ENCODE assay signal across 9 mouse cellular contexts in the genomic region with DNA sequence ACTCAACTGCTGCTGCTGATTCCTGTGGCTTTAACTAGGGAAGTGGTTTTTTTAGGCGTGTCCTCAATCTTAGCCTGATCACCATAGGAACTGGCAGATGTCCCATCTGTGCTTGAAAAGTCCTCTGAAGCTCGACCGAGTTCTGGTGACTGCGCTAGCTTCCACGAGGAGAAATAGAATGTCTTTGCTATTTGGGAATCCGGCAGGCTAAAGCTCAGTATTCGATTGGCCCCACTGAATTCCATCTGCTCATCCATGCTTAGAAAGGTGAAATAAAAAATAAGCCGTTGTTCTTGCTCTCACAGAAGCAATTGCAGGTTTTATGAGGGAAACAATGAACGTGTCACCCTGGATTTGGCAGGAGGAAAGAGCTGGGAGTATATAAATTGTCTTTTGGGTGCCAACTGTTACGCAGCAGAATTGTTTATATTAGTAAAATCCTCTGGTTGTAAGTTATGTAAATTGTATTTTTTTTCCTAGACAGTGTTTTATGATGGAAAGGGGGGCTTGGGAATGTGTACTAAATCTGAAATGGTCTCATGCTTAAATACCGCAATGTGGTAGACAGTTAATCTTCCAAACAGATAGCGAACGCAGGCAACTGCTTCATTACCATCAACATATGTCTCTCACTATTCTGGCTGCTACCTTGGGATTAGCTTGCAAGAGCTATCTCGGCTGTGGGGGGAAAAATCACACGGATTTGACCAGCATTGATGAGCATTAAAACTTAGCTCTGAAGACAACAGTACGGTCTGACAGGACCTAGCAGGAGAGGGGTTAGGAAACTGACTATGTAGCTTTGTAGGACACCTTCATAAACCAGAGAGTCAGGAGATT.
A peak's percentile ranks its signal among the peaks of the same experiment; 100 is the strongest.
DNase-seq lines count a peak whose midpoint lies in the region; ATAC-seq and TF ChIP-seq lines count a peak whose summit lies in the region.
"Had no signal": no experiment of that assay in that cellular context is flagged by ENCODE, and none has a peak within 500 bp of the region (broad histone marks: within the 10 kb centered on the region; RNA-seq: fewer than 3 reads in every experiment).

No protein-coding gene starts in this region.

- intact Hi-C loops in left cerebral cortex, postnatal 36 days (cut with DNase I) = no loop called here

- H3K27ac ChIP-seq in hindbrain, embryonic 15.5 days (replicated peaks) = no peak overlapping the region
- H3K27ac ChIP-seq in hindbrain, embryonic 11.5 days (ENCODE audit: low read depth, low read length) = no peak overlapping the region
- no peak overlapping the region for H3K27ac ChIP-seq in kidney, embryonic 14.5 days (ENCODE audit: low read depth, low read length)
- H3K27ac ChIP-seq in stomach, postnatal 0 days (replicated peaks) = no peak overlapping the region
- H3K27ac ChIP-seq: embryonic facial prominence, embryonic 12.5 days had no signal

- no peak for DNase-seq in hindbrain, embryonic 11.5 days (ENCODE audit: low spot score)
- peak; percentile 67 to 73 for DNase-seq in cerebellum, adult 18-20 months
- peak; percentile 30 to 35 for DNase-seq in left cerebral cortex, postnatal 36 days (ENCODE audit: low spot score in 2 of 2)
- no peak for DNase-seq in stomach, postnatal 0 days (ENCODE audit: low spot score)
- no peak for DNase-seq in thymus, postnatal 25 days

- ATAC-seq in hindbrain, embryonic 15.5 days (ENCODE audit: low FRiP score, low read depth) = no peak
- no peak for ATAC-seq in hindbrain, embryonic 11.5 days (ENCODE audit: low FRiP score)
- ATAC-seq in kidney, embryonic 14.5 days (ENCODE audit: low FRiP score, low TSS enrichment) = no peak
- no peak for ATAC-seq in stomach, postnatal 0 days (ENCODE audit: low FRiP score, low TSS enrichment)
- ATAC-seq in megakaryocyte progenitor cell, adult 5-6 weeks (replicated peaks; ENCODE audit: poor library complexity) = no peak

- WGBS in hindbrain, embryonic 15.5 days = 42% methylated on average over 16 of the region's 16 CpGs
- 74% methylated on average over 16 of the region's 16 CpGs for WGBS in hindbrain, embryonic 11.5 days
- 35% methylated on average over 16 of the region's 16 CpGs for WGBS in kidney, embryonic 14.5 days
- 41% methylated on average over 16 of the region's 16 CpGs for WGBS in stomach, postnatal 0 days

- H3K4me3 ChIP-seq in hindbrain, embryonic 15.5 days = no peak overlapping the region
- no peak overlapping the region for H3K4me3 ChIP-seq in hindbrain, embryonic 11.5 days (ENCODE audit: low read depth, low read length)
- no peak overlapping the region for H3K4me3 ChIP-seq in kidney, embryonic 14.5 days (ENCODE audit: low read length)
- no peak overlapping the region for H3K4me3 ChIP-seq in stomach, postnatal 0 days (ENCODE audit: low read depth, low read length)
- H3K4me3 ChIP-seq: embryonic facial prominence, embryonic 12.5 days had no signal

- TF ChIP-seq EP300 in stomach, postnatal 0 days (optimal IDR thresholded peaks at IDR 0.05) = no peak

- H3K27me3 ChIP-seq in hindbrain, embryonic 15.5 days = no peaks in the 10 kb centered on the region
- no peaks in the 10 kb centered on the region for H3K27me3 ChIP-seq in hindbrain, embryonic 11.5 days (ENCODE audit: control insufficient read depth, insufficient read depth, low read length)
- H3K27me3 ChIP-seq in kidney, embryonic 14.5 days (ENCODE audit: control insufficient read depth, insufficient read depth, low read length) = no peaks in the 10 kb centered on the region
- H3K27me3 ChIP-seq in stomach, postnatal 0 days (ENCODE audit: control insufficient read depth, insufficient read depth, low read length) = no peaks in the 10 kb centered on the region
- H3K27me3 ChIP-seq: embryonic facial prominence, embryonic 12.5 days had no signal

- TF ChIP-seq CTCF in stomach, postnatal 0 days (IDR thresholded peaks at IDR 0.05; ENCODE audit: low read depth) = no peak

- no peaks in the 10 kb centered on the region for H3K9me3 ChIP-seq in hindbrain, embryonic 15.5 days
- no peaks in the 10 kb centered on the region for H3K9me3 ChIP-seq in hindbrain, embryonic 11.5 days (ENCODE audit: control insufficient read depth, low read length)
- no peaks in the 10 kb centered on the region for H3K9me3 ChIP-seq in kidney, embryonic 14.5 days (ENCODE audit: control insufficient read depth, low read length)
- no peaks in the 10 kb centered on the region for H3K9me3 ChIP-seq in stomach, postnatal 0 days (ENCODE audit: control insufficient read depth, low read length)
- H3K9me3 ChIP-seq: embryonic facial prominence, embryonic 12.5 days had no signal

- no peaks in the 10 kb centered on the region for H3K36me3 ChIP-seq in hindbrain, embryonic 15.5 days
- H3K36me3 ChIP-seq in hindbrain, embryonic 11.5 days (ENCODE audit: control insufficient read depth, insufficient read depth, low read length) = no peaks in the 10 kb centered on the region
- H3K36me3 ChIP-seq in kidney, embryonic 14.5 days (ENCODE audit: control insufficient read depth, insufficient read depth, low read length) = no peaks in the 10 kb centered on the region
- no peaks in the 10 kb centered on the region for H3K36me3 ChIP-seq in stomach, postnatal 0 days (ENCODE audit: control insufficient read depth, insufficient read depth, low read length)
- H3K36me3 ChIP-seq: embryonic facial prominence, embryonic 12.5 days had no signal

- no peak overlapping the region for H3K9ac ChIP-seq in hindbrain, embryonic 15.5 days
- H3K9ac ChIP-seq in hindbrain, embryonic 11.5 days (ENCODE audit: low read depth, low read length) = no peak overlapping the region
- no peak overlapping the region for H3K9ac ChIP-seq in kidney, embryonic 14.5 days (ENCODE audit: low read depth, low read length)
- H3K9ac ChIP-seq in stomach, postnatal 0 days (ENCODE audit: low read length) = no peak overlapping the region
- H3K9ac ChIP-seq: embryonic facial prominence, embryonic 12.5 days had no signal

- H3K4me1 ChIP-seq in hindbrain, embryonic 15.5 days (replicated peaks) = no peaks in the 10 kb centered on the region; the same call in none of the 2 replicates
- H3K4me1 ChIP-seq in hindbrain, embryonic 11.5 days (replicated peaks; ENCODE audit: control insufficient read depth, insufficient read depth, low read length) = no peaks in the 10 kb centered on the region
- no peaks in the 10 kb centered on the region for H3K4me1 ChIP-seq in kidney, embryonic 14.5 days (ENCODE audit: control insufficient read depth, insufficient read depth, low read length)
- H3K4me1 ChIP-seq in stomach, postnatal 0 days (replicated peaks; ENCODE audit: control insufficient read depth, insufficient read depth) = no peaks in the 10 kb centered on the region
- H3K4me1 ChIP-seq: embryonic facial prominence, embryonic 12.5 days had no signal

- peak overlapping the region; percentile 8; the same call in 1 of the 2 replicates for H3K4me2 ChIP-seq in hindbrain, embryonic 15.5 days
- no peak overlapping the region for H3K4me2 ChIP-seq in hindbrain, embryonic 11.5 days (replicated peaks; ENCODE audit: low read depth, low read length)
- H3K4me2 ChIP-seq in kidney, embryonic 14.5 days (replicated peaks; ENCODE audit: low read depth, low read length) = peak overlapping the region; percentile 22
- peak overlapping the region; percentile 38 for H3K4me2 ChIP-seq in stomach, postnatal 0 days (replicated peaks; ENCODE audit: low read depth)
- H3K4me2 ChIP-seq: embryonic facial prominence, embryonic 12.5 days had no signal

Comparison
In these comparisons a context has a peak if more than half of its experiments do, and no peak if none do; other contexts are left out.
1. DNase-seq: peak in cerebellum, adult 18-20 months (2 of 2) and left cerebral cortex, postnatal 36 days (2 of 2); none in hindbrain, embryonic 11.5 days (single experiment), stomach, postnatal 0 days (single experiment) and thymus, postnatal 25 days (single experiment).